Mouse (Mus musculus) cortical plate, adult 2 months (tissue): ENCODE measurements around the gene Pcdh7. TPM values are rescaled to one million over a fixed set of nuclear protein-coding genes. Genes with fewer than 3 reads are reported as not detected.

Experiments used
- H3K27ac ChIP-seq: fragments of 200-500 bp; 2 replicates; pipeline ENCODE4 v1.5.1; 2012; ENCODE audit warnings: low read length, control low read depth, inconsistent platforms; ENCODE audit not compliant: insufficient read depth
- H3K4me1 ChIP-seq: fragments of 200-500 bp; 2 replicates; pipeline ENCODE4 v1.6.1; 2011; ENCODE audit warnings: low read length; ENCODE audit not compliant: control insufficient read depth, insufficient read depth
- H3K4me3 ChIP-seq: fragments of 200-500 bp; 2 replicates; pipeline ENCODE4 v1.5.1; 2011; ENCODE audit warnings: mild to moderate bottlenecking, low read length, control low read depth; ENCODE audit not compliant: insufficient read depth
- CTCF ChIP-seq: fragments of 200-500 bp; IDR thresholded peaks from 2 replicates; pipeline ENCODE4 v1.5.1; 2011; ENCODE audit warnings: mild to moderate bottlenecking, control low read depth, low read length; ENCODE audit not compliant: insufficient read depth; ENCODE audit errors: extremely low read depth
- POLR2A ChIP-seq: fragments of 200-500 bp; IDR thresholded peaks from 2 replicates; pipeline ENCODE4 v1.6.1; 2011; ENCODE audit warnings: mild to moderate bottlenecking, low read length, control low read depth; ENCODE audit not compliant: insufficient read depth; ENCODE audit errors: extremely low read depth
- polyA plus RNA-seq: library from polyadenylated mRNA; depleted of rRNA; stranded (reverse); fragments of >200 nt; gene quantifications from 2 replicates; pipeline ENCODE4 v1.2.3, GENCODE M21; 2012

Pcdh7 gene
- polyA plus RNA-seq, 1 experiment, result 44.2 TPM

DNA sequence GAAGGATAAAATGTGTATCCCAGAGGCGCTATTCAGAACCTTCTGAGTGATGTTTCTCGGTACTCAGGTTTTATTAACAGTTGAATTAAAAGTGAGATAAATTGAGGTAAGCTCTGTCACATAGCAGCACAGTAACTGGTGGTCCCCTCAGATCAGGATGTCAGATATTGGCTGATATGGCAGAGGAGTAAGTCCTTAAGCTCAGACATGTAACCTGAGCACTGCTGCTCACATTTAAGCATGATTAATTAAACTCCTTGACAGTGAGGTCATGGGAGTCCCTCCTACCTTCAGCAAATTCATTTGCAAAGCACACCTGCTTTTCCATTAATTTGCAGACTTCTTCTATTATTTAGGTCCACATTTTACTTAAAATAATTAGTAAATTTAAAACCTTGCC is 102.0 kb downstream of the Pcdh7 start:
- TF ChIP-seq POLR2A, result no peak
- no peak for TF ChIP-seq CTCF
- H3K4me3 ChIP-seq, result no peak overlapping the region
- H3K4me1 ChIP-seq, result peaks cover 6% of the 10 kb centered on the region
- H3K27ac ChIP-seq, result no peak overlapping the region

DNA sequence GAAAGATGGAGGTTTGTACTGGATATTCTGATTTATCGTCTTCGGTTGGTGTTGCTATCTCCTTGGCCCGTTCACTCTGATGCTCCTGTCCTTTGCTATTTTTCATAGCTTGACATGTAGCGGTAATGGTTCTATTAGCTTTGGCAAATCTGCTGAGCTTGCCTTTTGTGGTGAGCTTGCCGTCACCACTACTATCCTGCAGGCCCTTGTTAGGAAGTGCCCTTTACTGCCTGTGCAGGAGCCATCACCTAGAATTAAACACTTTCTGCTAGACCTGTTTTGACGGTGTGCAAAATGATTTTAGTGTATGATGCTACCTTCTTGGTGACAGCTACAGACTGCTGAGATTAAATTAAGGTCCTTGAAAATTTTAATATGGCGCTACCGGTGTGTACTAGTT is 103.3 kb downstream of the Pcdh7 start:
- H3K4me1 ChIP-seq, result peaks cover 6% of the 10 kb centered on the region
- H3K4me3 ChIP-seq, result no peak overlapping the region
- H3K27ac ChIP-seq, result no peak overlapping the region
- TF ChIP-seq POLR2A (no peak), CTCF (no peak)

DNA sequence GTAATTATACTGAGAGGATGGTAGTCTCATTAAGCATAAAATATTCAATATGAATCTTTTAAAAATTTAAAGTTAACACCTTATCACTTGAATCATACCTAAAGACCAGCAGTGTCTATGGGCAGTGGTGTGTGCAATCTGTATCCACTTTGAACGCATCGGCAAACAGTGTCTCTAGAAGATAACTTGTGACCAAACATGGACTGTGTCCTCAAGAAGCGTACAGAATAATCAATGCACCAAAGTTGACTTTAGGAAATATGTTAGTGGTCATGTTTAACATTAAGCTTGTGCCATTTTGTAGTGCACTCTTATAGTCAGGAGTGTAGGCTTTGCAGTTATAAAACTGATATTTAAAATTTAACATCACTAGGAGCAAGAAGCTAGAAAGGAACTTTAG is 110.7 kb downstream of the Pcdh7 start:
- no peak for TF ChIP-seq POLR2A
- no peak for TF ChIP-seq CTCF
- Histone ChIP-seq H3K4me1 (no peaks in the 10 kb centered on the region), H3K4me3 (no peak overlapping the region)

DNA sequence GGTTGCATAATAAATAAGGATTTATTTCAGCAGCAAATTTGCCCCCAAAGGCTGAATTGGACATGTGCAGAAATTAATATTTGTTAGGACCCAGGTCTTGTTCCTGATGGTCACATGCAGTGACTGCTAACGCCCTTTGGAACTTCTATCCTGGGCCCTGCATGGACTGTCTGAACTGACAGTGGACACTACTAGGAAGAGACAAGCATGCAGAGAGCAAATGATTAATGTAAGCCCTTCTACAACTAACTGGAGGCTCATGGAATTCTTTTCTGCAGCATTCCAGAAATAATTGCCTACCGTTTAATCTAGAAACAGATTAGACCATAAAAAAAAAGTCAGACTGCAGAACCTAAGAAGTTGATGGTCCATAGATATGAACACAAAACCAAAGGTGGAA is 119.4 kb downstream of the Pcdh7 start:
- no peak overlapping the region for H3K4me3 ChIP-seq
- no peak for TF ChIP-seq CTCF
- H3K27ac ChIP-seq, result no peak overlapping the region
- H3K4me1 ChIP-seq, result no peaks in the 10 kb centered on the region; the same call in 1 of the 2 replicates

More for the DNA sequence above, 110.7 kb downstream of the Pcdh7 start:
- H3K27ac ChIP-seq, result no peak overlapping the region

DNA sequence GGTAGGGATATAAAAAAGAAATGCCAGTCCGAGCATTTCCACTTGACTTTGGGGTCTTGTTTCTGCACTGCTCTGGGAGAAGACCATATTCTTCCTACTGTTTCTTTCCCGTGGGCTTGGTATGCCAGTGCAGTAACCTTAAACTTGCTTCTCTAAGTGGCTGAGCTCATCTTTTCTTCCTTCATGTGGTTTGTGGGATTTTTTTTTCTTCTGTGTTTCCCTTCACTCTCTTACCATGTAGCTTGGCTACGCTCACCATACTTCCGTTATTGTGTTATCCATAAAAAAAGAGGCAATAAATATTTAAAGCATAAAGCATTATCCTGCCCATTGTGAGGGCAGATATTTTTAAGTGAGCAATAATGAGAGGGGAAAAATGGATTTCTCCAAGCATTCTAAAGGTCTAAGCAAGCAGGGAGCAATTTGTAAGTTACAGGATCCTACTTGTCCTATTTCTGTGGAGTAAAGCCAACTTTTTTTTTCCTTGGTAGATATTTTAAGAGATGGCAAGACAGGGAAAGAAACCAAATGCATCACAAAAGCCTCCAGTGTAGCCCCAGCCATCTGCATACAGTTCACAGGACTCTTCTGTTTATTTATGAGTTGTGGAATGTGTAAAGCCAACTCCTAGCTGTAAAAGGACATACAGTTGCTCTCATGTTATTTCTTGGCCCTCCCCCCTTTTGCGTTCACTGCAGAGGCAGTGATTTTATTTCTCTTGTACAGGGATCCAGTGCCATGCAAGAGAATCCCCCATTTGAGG is 123.8 kb downstream of the Pcdh7 start:
- no peak for TF ChIP-seq CTCF
- no peak for TF ChIP-seq POLR2A
- H3K4me1 ChIP-seq, result no peaks in the 10 kb centered on the region; the same call in 1 of the 2 replicates
- peak overlapping the region; percentile 23; the same call in 1 of the 2 replicates for H3K27ac ChIP-seq
- H3K4me3 ChIP-seq, result no peak overlapping the region

DNA sequence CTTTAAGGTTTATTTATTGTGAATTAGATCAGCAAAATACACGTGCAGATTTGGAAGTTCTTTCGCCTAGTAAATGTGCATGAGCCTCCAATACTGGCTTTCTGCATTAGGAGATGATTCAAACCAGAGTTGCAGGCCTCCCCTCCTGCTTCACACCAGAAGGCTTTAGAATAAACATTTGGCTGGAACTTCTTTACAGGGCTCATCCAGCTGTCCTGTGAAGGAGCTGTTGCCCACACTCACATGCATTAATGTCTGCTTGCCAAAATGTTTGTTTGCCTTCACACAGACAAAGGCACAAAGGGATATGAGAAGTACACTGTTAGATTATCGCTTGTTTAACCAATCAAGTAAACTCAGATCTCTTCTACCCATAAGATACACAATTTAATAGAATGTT is 129.7 kb downstream of the Pcdh7 start:
- TF ChIP-seq CTCF, result no peak
- Histone ChIP-seq H3K27ac (no peak overlapping the region), H3K4me3 (no peak overlapping the region), H3K4me1 (no peaks in the 10 kb centered on the region; the same call in 1 of the 2 replicates)

DNA sequence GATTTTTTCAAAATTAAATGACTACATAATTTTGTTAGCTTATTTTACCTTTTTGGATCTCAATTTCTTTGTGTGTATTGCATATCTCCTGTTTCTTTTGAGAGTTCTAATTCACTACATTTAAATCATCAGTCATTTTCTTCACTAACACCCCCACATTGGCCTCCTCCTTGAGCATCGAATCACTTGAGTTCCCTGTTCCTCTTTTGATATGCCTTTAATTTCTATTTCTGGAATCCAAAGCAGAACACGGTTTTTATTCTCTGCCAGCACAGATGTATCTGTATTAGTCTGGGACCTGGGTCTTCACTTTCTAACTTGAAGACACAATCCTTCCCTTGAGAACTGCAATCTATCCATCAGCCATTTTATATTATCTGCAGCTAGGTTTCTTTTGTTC is 132.3 kb downstream of the Pcdh7 start:
- TF ChIP-seq CTCF (no peak), POLR2A (no peak)
- no peak overlapping the region for H3K4me3 ChIP-seq
- no peak overlapping the region for H3K27ac ChIP-seq
- peaks cover 1% of the 10 kb centered on the region for H3K4me1 ChIP-seq

DNA sequence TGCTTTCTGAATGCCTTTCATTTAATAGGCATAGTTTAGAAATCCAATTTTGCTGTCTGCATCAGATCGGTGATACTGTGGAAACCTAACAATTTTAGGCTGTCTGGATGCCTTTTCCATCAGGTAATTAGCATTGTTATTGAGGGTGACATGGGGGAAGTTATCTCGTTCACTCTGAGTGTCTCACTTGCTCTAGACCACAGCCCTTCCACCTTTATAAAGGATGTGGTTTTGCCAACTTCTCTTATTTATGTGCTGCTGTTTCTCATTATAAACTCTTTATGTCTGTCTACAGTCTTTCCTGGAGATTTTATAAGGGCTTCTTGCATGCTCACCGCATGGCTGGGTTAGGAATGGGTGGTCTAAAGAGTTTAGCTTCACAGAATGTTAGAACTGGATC is 139.5 kb downstream of the Pcdh7 start:
- no peak for TF ChIP-seq CTCF
- TF ChIP-seq POLR2A, result no peak
- Histone ChIP-seq H3K4me3 (no peak overlapping the region), H3K27ac (no peak overlapping the region), H3K4me1 (peaks cover 2% of the 10 kb centered on the region)

DNA sequence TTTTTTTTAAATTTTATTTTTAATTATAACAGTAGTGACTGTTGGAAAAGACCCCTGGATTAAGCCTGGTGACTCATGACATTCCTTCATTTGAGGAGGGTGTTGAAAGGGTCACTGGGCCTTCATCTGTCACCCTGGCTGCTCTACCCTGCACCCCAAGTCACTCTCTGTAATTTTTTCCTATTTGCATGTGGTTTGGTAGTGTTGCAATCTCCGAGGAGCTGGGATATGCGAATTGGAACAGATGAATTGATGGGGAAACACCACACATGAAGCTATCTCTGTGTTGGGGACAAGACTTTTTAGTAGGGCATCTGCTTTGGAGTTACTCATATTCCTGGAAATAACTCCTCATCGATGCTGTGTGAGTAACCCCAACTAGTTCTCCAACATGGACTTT is 146.5 kb downstream of the Pcdh7 start:
- Histone ChIP-seq H3K4me3 (no peak overlapping the region), H3K4me1 (no peaks in the 10 kb centered on the region; the same call in 1 of the 2 replicates), H3K27ac (no peak overlapping the region)
- TF ChIP-seq CTCF, result no peak
- no peak for TF ChIP-seq POLR2A

DNA sequence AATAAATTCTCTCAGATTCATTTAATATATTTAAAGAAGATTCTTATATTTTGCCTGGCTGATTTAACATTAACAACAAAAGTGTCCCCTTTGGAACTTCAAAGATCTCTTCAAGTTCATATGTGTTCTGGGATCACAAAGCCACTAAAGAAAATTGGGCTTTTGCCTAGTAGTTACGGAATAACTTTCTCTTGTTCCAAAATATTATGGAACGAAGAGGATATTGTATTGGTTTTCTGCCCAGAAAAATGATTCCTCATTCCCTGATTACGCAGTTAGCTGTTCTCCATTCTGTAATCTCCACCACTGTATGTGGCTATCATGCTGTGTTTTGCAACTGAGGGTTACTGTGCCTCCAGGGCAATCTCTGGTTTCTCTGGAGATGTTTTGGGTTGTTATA is 147.5 kb downstream of the Pcdh7 start:
- TF ChIP-seq CTCF, result no peak
- TF ChIP-seq POLR2A, result no peak
- no peak overlapping the region for H3K27ac ChIP-seq
- H3K4me3 ChIP-seq, result no peak overlapping the region
- H3K4me1 ChIP-seq, result no peaks in the 10 kb centered on the region; the same call in 1 of the 2 replicates

DNA sequence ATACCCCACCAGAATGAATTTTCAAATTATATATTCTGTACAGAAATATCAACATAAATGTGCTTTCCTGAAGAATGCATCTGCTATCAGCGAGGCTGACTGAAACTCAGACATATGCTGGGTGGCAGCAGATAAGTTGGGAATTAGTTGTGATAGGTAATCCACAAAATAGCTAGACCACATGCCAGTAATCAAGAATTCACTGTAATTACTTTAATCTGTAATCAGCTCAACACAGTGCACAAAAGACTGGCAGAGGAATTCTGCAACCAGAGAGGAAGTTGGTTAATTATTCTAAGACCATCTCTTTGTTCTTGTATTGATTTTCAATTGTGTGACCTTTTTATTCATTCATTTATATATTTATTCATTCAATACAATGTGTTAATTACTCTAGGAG is 148.3 kb downstream of the Pcdh7 start:
- TF ChIP-seq POLR2A (no peak), CTCF (no peak)
- Histone ChIP-seq H3K27ac (no peak overlapping the region), H3K4me3 (no peak overlapping the region), H3K4me1 (no peaks in the 10 kb centered on the region; the same call in 1 of the 2 replicates)
